Mouse (Mus musculus): Measurements from ENCODE around the gene Capg. TPM values are rescaled to one million over a fixed set of nuclear protein-coding genes. Genes with fewer than 3 reads are reported as not detected.
A peak's percentile ranks its signal among the peaks of the same experiment; 100 is the strongest.

Capg gene
- total RNA-seq, 1 experiment from 2014 or later: 145 TPM

- ATAC-seq (ENCODE audit: extremely low read depth, insufficient number of reproducible peaks, low FRiP score, poor library complexity, severe bottlenecking): peak; percentile 66
Measured at GRCm38 (mm10) chr6:72597956-72598753, 54.0 kb downstream of the Capg start, which contains the start of the genes Elmod3 and Retsat. TSS of gene Elmod3 (minus strand) at chr6:72598413. TSS of gene Retsat (plus strand) at chr6:72598475.

- no peak for ATAC-seq (ENCODE audit: extremely low read depth, insufficient number of reproducible peaks, low FRiP score, poor library complexity, severe bottlenecking)
Measured at GRCm38 (mm10) chr6:72598791-72599557, 54.8 kb downstream of the Capg start.

GRCm38 (mm10) chr6:72600216-72600615, 56.0 kb downstream of the Capg start:
- no peak for ATAC-seq (ENCODE audit: extremely low read depth, insufficient number of reproducible peaks, low FRiP score, poor library complexity, severe bottlenecking)

- no peak for ATAC-seq (ENCODE audit: extremely low read depth, insufficient number of reproducible peaks, low FRiP score, poor library complexity, severe bottlenecking)
Measured at GRCm38 (mm10) chr6:72600771-72601170, 56.6 kb downstream of the Capg start.

GRCm38 (mm10) chr6:72601732-72602131, 57.5 kb downstream of the Capg start:
- peak; percentile 82 for ATAC-seq (ENCODE audit: extremely low read depth, insufficient number of reproducible peaks, low FRiP score, poor library complexity, severe bottlenecking)

- no peak for ATAC-seq (ENCODE audit: extremely low read depth, insufficient number of reproducible peaks, low FRiP score, poor library complexity, severe bottlenecking)
Measured at GRCm38 (mm10) chr6:72604066-72604465, 59.9 kb downstream of the Capg start.

GRCm38 (mm10) chr6:72607060-72607459, 62.9 kb downstream of the Capg start:
- no peak for ATAC-seq (ENCODE audit: extremely low read depth, insufficient number of reproducible peaks, low FRiP score, poor library complexity, severe bottlenecking)

GRCm38 (mm10) chr6:72607676-72608075, 63.5 kb downstream of the Capg start:
- no peak for ATAC-seq (ENCODE audit: extremely low read depth, insufficient number of reproducible peaks, low FRiP score, poor library complexity, severe bottlenecking)

GRCm38 (mm10) chr6:72608662-72609184, 64.5 kb downstream of the Capg start:
- no peak for ATAC-seq (ENCODE audit: extremely low read depth, insufficient number of reproducible peaks, low FRiP score, poor library complexity, severe bottlenecking)

GRCm38 (mm10) chr6:72610261-72610660, 66.1 kb downstream of the Capg start:
- ATAC-seq (ENCODE audit: extremely low read depth, insufficient number of reproducible peaks, low FRiP score, poor library complexity, severe bottlenecking): no peak

Other genes starting within 250 kb of the Capg start
- gene Sftpb, start 239.8 kb upstream of the Capg start, total RNA-seq (2017): not detected in 2 replicates
- gene Usp39, start 199.2 kb upstream of the Capg start, total RNA-seq (2017): 34.1 and 44.6 TPM in 2 replicates
- gene 0610030E20Rik, start 197.1 kb upstream of the Capg start, total RNA-seq (2017): 44.6 and 44.9 TPM in 2 replicates
- 0.93 and 2.2 TPM in 2 replicates for gene Tmem150a, start 188.9 kb upstream of the Capg start, total RNA-seq (2017)
- 79.3 and 102 TPM in 2 replicates for gene Rnf181, start 177.4 kb upstream of the Capg start, total RNA-seq (2017)
- gene Vamp5, start 163.9 kb upstream of the Capg start, total RNA-seq (2017): 15.8 and 16.2 TPM in 2 replicates
- 230 and 268 TPM in 2 replicates for gene Vamp8, start 153.7 kb upstream of the Capg start, total RNA-seq (2017)
- 10.5 and 10.9 TPM in 2 replicates for gene Ggcx, start 130.1 kb upstream of the Capg start, total RNA-seq (2017)
- gene Mat2a, start 104.8 kb upstream of the Capg start, total RNA-seq (2017): 159 and 167 TPM in 2 replicates
- 1.3 TPM in 1 of 2 replicates, not detected in the other for gene Sh2d6, start 22.7 kb upstream of the Capg start, total RNA-seq (2017)
- gene Elmod3, start 54.0 kb downstream of the Capg start, total RNA-seq (2017): 8.7 and 10.5 TPM in 2 replicates
- 1.2 and 1.5 TPM in 2 replicates for gene Retsat, start 54.1 kb downstream of the Capg start, total RNA-seq (2017)
- gene Tgoln1, start 72.6 kb downstream of the Capg start, total RNA-seq (2017): 104 and 120 TPM in 2 replicates
- 2.0 TPM in 1 of 2 replicates, not detected in the other for gene Tcf7l1, start 244.9 kb downstream of the Capg start, total RNA-seq (2017)